Mouse (Mus musculus): ENCODE measurements around the gene Bcar1.

Gene Bcar1

DNA sequence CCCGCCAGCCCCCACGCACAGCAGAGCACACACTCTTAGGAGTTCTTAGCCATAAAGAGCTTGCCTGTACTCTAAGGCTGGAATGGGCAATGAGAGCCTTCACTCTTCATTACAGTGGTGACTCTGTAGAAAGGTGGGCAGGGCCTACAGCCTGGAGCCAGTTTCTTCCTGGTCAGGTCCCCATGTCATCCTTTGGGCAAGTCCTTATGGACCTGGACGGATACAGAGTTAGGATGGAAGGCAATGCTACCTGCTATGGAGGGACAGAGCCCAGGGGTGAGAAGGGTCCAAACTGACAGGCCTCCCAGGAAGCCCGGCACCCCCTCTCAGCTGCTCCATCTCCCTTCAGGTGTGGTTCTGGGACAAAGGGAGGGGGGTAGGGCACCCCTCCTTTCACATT, 7.8 kb downstream of the Bcar1 start:
- DNase-seq = no peak

DNA sequence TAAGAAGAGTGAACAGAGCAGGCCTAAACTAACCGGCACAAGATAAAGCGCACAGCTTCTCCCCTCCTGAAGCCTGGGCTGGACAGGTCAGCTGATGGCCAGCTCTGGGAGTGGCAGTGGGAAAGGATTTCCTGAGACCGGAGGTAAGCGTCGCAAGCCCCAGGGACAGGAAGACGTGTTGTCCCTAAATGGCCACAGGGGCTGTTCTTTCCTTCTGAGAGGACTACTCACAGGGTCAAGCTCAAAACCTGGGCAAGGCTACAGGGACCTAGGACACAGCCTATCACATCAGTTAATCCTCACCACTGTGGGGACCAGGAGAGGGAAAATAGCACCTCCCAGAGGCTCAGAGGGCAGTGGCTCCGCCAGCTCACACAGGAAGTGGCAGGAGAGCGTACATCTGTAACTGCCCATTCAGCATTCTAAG, 8.3 kb downstream of the Bcar1 start:
- DNase-seq = peak in 1 of 2 experiments; percentile 20

DNA sequence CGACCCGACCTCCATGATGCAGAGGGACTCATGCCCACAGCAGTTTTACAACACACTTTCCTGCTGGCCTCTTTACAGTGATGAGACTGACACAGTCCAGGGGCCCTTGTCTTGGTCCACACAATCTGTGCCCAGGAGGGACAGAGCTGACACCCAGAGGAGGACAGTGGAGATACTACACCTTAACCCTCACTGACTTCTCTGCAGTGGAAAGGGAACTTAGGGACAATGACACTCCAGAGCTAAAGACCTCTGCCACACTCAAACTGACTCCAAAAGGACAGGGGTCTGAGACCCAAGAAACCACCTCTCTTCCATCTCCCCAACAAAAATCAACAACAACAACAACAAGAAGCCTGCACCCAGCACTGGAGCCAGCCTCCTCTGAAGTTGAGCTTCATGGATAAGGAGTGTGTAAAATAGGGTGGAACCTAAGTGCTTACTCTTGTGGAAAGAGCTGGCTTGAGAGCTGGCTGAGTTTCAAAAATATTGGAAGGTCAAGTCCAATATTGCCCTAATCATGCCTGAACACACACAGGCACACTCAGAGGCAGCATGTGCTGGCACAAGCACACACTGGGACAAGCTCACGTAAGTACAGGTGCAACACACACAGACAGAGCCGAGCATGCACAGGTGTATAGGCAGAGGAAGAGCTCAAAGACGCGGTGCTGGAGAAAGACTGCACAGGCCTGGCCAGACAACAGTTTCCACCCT, 9.2 kb downstream of the Bcar1 start:
- DNase-seq = no peak

DNA sequence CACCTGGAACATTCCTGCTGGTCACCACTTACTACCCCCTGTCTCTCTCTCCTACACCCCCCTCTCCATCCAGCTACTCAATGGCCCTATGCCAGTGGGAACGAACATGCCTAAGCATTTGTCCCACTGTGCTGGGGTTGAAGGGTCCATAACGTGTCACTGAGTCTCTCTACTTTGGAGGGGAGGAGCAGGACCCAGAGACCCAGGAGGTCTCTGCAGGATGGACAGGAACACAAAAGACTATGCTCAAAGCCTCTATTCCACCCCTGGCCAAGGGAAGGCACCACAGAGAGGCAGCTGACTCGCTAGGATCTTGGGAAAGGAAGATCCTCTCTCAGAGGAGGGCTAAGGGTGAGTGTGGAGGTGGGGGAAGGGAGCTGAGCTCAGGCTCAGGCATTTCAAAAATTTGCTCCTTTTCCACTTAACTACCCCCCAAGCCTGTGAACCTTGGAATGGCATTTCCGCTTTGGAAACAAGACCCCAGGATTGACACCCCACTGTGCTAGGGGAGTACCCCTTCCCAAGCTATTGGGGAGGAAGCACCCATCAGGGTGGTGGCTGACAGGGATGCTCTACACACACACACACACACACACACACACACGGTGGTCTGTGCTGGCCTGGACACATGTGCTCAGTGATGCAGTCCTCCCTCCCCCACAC, 9.9 kb downstream of the Bcar1 start:
- peak in 1 of 2 experiments; percentile 12 for DNase-seq

DNA sequence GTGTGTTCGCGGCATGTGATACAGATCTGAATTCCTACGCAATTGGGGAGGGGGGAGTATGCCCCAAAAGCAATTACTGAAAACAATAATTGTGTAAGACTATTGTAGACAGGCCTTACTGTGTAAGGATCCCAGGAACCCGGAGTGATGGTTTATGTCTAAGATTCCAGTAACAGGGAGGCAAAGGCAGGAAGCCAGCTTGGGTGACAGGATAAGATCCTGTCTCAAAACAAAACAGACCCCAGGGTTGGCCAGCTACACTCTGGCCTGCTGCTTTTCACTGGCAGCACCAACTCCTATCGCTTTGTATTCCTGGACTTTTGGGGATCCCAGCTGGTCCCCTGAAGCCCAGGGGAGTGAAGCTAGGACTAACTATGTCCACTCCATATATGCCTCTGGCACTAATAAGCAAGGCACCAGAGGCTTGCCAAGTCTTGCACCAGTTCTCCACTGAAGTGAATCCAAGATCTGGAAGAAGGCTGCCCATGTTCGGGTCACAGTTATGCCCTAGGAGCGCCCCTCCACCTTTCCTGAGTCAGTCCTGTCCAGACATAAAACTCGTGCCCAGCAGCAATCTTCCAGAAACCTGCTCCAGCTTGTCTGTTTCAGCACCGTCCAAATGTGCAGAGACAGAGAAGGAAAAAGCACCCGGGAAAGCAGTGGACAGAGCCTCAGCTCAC, 11.1 kb downstream of the Bcar1 start:
- DNase-seq = peak in 1 of 2 experiments; percentile 13

- peak; percentile 92 to 95 for DNase-seq
Measured at GRCm38 (mm10) chr8:111732004-111732403, 11.6 kb downstream of the Bcar1 start.

GRCm38 (mm10) chr8:111731231-111731977, 12.2 kb downstream of the Bcar1 start:
- DNase-seq = peak; percentile 51 to 55

- no peak for DNase-seq
Measured at GRCm38 (mm10) chr8:111729233-111730170, 14.1 kb downstream of the Bcar1 start.

DNA sequence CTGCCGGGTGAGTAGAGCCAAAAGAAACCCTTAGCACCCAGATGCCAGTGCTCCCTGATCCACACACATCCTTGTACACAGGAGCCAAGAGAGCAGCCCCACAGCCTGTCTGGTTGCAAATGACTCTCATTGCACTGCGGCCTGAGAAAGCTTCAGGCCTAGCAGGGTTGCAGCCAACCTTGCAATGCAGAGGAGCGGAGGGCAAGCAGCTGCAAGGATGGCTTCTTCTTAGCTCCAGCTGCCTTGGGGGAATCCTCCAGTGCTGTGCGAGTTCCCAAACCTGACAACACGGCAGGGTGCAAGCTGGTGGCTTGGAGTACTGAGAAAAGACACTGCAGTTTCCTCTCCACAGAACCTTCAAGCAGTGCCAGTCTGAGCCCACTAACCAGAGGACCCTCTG, 15.1 kb downstream of the Bcar1 start:
- DNase-seq = peak in 1 of 2 experiments; percentile 6

DNA sequence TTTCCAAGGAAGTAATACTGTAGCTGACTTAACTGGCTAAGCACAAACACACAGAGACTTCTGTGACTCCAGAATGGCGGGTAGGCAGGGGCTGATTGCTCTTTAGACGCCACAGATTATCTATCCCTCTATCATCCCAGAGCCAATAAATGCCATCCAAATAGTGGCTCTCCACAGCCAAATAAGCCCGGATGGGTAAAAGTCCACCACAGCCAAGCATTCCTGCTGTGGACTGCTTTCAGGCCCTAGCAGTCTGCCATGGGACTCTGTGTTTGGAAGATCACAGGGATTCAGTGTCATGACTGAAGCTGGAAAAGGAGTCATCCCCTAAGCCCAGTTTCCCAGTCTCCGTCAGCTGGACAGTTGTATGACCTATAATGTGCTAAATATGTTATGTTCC, 16.1 kb downstream of the Bcar1 start:
- peak in 1 of 2 experiments; percentile 2 for DNase-seq

- peak; percentile 53 to 63 for DNase-seq
Measured at GRCm38 (mm10) chr8:111726102-111726900, 17.3 kb downstream of the Bcar1 start.

DNA sequence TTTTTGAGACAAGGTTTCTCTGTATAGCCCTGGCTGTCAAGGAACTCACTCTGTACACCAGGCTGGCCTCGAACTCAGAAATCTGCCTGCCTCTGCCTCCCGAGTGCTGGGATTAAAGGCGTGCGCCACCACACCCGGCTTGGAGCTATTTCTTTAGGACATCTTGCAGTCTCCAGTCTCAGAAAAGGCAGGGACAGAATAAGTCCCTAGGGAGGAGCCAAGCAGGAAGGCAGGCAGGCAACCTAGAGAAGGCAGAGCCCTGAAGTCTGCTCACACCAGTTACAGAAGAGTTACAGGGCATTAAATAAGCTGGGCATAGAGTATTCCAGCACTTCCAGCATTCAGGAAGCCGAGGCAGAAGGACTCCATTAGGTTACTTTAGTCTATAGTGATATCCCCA, 18.3 kb downstream of the Bcar1 start:
- no peak for DNase-seq

DNA sequence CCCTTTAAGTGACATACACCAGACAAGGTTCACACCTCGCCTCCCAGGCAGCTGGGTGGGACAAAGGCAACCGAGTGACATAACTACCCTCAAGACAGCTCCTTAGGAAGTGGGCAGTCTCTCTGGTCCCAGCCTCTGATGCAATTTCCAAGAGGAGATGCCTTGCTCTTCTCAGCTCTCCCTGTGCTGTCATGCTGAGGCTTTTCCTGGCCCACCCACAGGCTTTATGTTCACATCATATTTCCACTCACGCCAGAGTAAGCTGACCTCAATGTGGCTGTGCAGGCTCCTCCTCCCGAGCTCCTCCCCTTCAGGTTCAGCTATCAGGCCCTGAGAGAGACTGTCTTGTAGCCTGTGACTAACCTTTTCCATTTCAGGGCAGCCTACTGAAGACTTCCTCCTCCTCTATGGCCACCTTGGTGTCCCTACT, 23.5 kb downstream of the Bcar1 start:
- DNase-seq = peak in 1 of 2 experiments; percentile 5

GRCm38 (mm10) chr8:111718937-111719336, 24.7 kb downstream of the Bcar1 start:
- DNase-seq = peak in 1 of 2 experiments; percentile 4

DNA sequence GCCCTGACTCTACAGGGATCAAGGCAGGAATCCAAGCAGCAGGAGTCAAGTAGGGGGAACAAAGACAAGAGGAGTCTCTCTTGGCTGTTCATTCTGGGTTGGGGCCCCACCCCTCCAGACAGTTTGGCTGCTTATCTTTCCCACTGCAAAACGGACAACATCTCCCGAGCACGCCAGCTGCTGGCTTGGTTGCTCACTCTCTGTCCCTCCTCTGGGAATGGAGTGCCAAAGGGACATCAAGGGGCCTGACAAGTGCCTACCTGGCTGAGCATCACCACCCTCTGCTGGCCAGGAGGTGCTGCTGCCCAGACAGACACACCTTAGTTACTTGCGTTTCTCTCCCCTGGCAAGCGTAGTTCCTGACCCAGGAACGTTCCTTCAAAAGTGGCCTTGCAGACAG, 25.7 kb downstream of the Bcar1 start:
- peak in 1 of 2 experiments; percentile 47 for DNase-seq

GRCm38 (mm10) chr8:111717488-111717792, 26.2 kb downstream of the Bcar1 start:
- DNase-seq = no peak

GRCm38 (mm10) chr8:111716603-111717487, 26.8 kb downstream of the Bcar1 start:
- peak; percentile 73 to 74 for DNase-seq

GRCm38 (mm10) chr8:111715514-111715913, 28.1 kb downstream of the Bcar1 start:
- DNase-seq = peak in 1 of 2 experiments; percentile 17

DNA sequence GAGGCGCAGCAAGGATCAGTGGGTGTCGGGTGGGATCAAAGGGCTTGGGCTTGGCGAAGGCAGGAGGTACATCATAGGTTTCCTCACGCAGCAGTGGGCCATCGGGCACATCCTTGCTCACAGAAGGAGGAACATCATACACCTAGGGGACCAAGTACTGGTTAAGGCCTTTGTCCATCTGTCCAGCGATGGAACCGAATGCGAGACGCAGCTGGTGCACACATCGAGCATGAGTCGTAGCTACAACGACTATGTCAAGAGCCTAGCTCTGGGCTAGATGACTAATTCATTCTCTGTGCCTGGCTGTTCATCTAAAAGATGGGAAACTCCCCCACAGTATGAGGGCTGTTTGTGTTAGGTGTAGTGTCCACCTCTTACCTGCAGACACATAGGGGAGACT, 29.3 kb downstream of the Bcar1 start:
- DNase-seq = no peak

DNA sequence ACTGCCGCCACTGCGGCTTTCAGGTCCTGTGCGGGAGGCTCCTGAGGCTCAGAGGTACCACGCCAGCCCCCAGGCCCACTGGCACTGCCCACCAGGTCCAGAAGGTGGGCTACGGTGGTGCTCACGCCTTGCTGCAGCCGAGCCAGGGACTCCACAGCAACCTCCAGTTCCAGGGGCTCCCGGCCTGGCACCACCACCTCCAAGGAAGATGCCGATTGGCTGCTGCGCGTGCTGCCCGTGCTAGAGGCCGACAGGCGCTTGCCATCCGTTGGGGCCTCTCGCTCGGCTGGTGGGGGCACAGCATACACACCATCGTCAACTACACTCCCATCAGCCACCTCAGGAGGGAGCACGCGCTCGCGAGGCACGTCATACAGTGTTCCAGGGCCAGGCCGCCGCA, 29.8 kb downstream of the Bcar1 start:
- no peak for DNase-seq

Data from cerebellum, postnatal 36 days (tissue).